Mouse (Mus musculus) intestine, embryonic 15.5 days (tissue): ENCODE data around the gene Reck. TPM values are rescaled to one million over a fixed set of nuclear protein-coding genes. Genes with fewer than 3 reads are reported as not detected.

Experiments used
- ATAC-seq: fragments of 200-750 bp; cut with Nextera tagmentation; 2 replicates; pipeline ENCODE4 v1.8.0; 2017; ENCODE audit warnings: moderate TSS enrichment, moderate library complexity
- H3K27ac ChIP-seq: fragments of 300-500 bp; sonication (generic); 2 replicates; pipeline ENCODE4 v1.5.1; 2015; ENCODE audit warnings: mild to moderate bottlenecking, inconsistent platforms
- H3K27me3 ChIP-seq: fragments of 300-500 bp; sonication (generic); replicated peaks from 2 replicates; pipeline ENCODE4 v1.6.1; 2015; ENCODE audit warnings: inconsistent platforms
- H3K36me3 ChIP-seq: fragments of 300-500 bp; sonication (generic); 2 replicates; pipeline ENCODE4 v1.6.1; 2015; ENCODE audit warnings: inconsistent platforms
- H3K4me1 ChIP-seq: fragments of 300-500 bp; sonication (generic); replicated peaks from 2 replicates; pipeline ENCODE4 v1.6.1; 2015; ENCODE audit warnings: inconsistent platforms
- H3K4me2 ChIP-seq: fragments of 300-500 bp; sonication (generic); replicated peaks from 2 replicates; pipeline ENCODE4 v1.6.1; 2015; ENCODE audit warnings: mild to moderate bottlenecking, inconsistent platforms
- H3K4me3 ChIP-seq: fragments of 300-500 bp; sonication (generic); replicated peaks from 2 replicates; pipeline ENCODE4 v1.5.1; 2015; ENCODE audit warnings: inconsistent platforms
- H3K9ac ChIP-seq: fragments of 300-500 bp; sonication (generic); 2 replicates; pipeline ENCODE4 v1.6.1; 2015; ENCODE audit warnings: inconsistent platforms
- H3K9me3 ChIP-seq: fragments of 300-500 bp; sonication (generic); 2 replicates; pipeline ENCODE4 v1.6.1; 2016; ENCODE audit warnings: inconsistent platforms
- WGBS: fragments of 180-500 bp; shearing (Covaris S2); methylation state at CpG from one replicate; pipeline ENCODE4 v1.1.7; 2015; 5-methylcytosine and 5-hydroxymethylcytosine counted together
- polyA plus RNA-seq: library from polyadenylated mRNA; unstranded; fragments of >200 nt; fragmentation: Nextera tagmentation; extraction: Ambion mirVana; gene quantifications from 2 replicates; pipeline ENCODE4 v1.2.1, GENCODE M21; 2015

Reck gene
- 16.4 and 17.0 TPM in 2 replicates for polyA plus RNA-seq

DNA sequence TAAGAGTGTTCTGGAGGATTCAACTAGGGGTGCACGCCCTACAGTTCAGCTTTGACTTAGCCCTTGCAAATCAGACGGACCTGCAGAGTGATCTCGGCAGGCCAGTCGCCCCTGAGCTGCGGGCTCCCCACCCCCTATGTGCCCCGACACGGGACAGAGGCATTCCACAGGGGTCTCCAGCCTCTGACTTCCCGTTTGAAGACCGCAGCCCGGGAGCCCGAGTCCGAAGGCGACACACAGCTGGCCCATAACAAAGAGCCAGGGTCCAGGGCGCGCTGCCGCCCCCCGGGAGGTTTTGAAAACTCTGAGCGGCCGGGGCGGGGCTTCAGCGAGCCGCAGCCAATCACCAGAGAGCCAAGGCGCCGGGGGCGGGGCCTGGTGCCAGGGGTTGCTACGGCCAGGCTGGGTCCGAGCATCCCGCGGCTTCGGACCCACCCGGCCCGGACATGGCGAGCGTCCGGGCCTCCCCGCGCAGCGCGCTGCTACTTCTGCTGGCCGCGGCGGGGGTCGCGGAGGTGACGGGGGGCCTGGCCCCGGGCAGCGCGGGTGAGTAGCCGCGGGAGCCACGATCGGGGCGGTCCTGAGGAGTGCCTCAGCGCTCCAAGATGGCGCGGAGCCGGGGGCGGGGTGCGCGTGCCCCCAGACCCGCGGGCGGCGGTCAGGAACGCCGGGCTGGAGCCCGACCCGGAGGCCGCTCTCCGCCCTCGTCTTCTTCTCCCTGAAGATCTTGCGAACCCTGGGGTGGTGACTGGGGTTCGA lies at the start of gene Reck:
Gene Reck, plus strand, starts transcription at position 371 of the 759 bp plus-strand sequence.
- Histone ChIP-seq H3K4me3 (peak within 1 kb of the TSS; percentile 96), H3K4me2 (peak within 1 kb of the TSS; percentile 93), H3K9ac (peak within 1 kb of the TSS; percentile 77), H3K27ac (peak within 1 kb of the TSS; percentile 54; the same call in 1 of the 2 replicates), H3K4me1 (peaks cover 7% of the 10 kb centered on the region; the same call in 1 of the 2 replicates), H3K36me3 (no peaks in the 10 kb centered on the region), H3K9me3 (no peaks in the 10 kb centered on the region), H3K27me3 (no peaks in the 10 kb centered on the region; the same call in 1 of the 2 replicates)
- WGBS, result 1% methylated on average over 60 of the region's 73 CpGs
- ATAC-seq, result peak; percentile 96

- H3K4me2 ChIP-seq, result no peak overlapping the region
- no peak overlapping the region for H3K4me3 ChIP-seq
- no peak overlapping the region for H3K27ac ChIP-seq
- H3K4me1 ChIP-seq, result no peaks in the 10 kb centered on the region
- no peak for ATAC-seq
- no peak overlapping the region for H3K9ac ChIP-seq
- H3K36me3 ChIP-seq, result no peaks in the 10 kb centered on the region
- no peaks in the 10 kb centered on the region for H3K9me3 ChIP-seq
- WGBS, result 86% methylated on average over 4 of the region's 4 CpGs
- H3K27me3 ChIP-seq, result no peaks in the 10 kb centered on the region
These were observed 46.5 kb upstream of the Reck start for GRCm38 (mm10) chr4:43828806-43829205.

DNA sequence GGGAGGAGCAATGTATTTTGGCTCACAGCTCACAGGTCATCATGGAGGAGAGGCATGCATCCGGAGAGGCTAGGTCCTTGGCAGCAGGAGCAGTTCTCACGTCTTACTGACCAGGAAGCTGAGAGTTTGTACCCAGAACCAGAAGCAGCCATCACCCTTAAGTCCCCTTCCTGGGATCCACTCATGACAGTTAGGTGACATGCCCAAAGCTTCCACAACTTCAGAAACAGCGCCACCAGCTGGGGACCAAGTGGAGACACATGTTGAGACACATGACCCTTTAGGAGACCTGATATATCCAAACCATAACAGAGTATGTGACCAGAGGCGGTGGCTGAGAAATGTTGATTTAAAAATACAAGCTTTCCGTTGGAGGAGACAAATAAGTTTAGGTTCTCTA lies 43.3 kb upstream of the Reck start:
- H3K27ac ChIP-seq, result no peak overlapping the region
- no peaks in the 10 kb centered on the region for H3K27me3 ChIP-seq
- no peak overlapping the region for H3K9ac ChIP-seq
- WGBS, result 69% methylated on average over 5 of the region's 5 CpGs
- no peaks in the 10 kb centered on the region for H3K9me3 ChIP-seq
- H3K4me3 ChIP-seq, result no peak overlapping the region
- no peaks in the 10 kb centered on the region for H3K36me3 ChIP-seq
- ATAC-seq, result no peak
- no peaks in the 10 kb centered on the region for H3K4me1 ChIP-seq
- no peak overlapping the region for H3K4me2 ChIP-seq

DNA sequence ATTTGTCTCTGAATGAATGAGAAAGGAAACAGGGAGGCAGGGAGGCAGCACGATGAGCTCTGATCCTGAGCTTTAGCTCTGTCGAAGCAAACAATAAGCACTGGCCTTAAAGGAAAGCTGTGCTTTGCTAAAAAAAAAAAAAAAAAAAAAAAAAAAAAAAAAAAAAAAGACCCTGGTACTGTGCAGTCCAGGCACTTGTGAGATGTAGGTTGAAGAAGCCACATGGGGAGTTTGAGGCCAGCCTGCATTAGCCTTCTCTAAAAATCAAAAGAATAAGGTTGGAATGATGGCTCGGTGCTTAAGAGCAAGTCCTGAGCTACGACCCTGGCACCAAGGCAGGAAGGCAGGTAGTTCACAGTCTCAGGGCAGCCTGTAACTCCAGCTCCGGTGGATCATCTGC lies 41.6 kb upstream of the Reck start:
- H3K4me3 ChIP-seq, result no peak overlapping the region
- no peaks in the 10 kb centered on the region for H3K4me1 ChIP-seq
- no peaks in the 10 kb centered on the region for H3K27me3 ChIP-seq
- no peak overlapping the region for H3K27ac ChIP-seq
- 65% methylated on average over 5 of the region's 5 CpGs for WGBS
- no peaks in the 10 kb centered on the region for H3K36me3 ChIP-seq
- no peak overlapping the region for H3K9ac ChIP-seq
- no peaks in the 10 kb centered on the region for H3K9me3 ChIP-seq
- H3K4me2 ChIP-seq, result no peak overlapping the region
- no peak for ATAC-seq

GRCm38 (mm10) chr4:43834749-43835148 lies 40.6 kb upstream of the Reck start:
- no peaks in the 10 kb centered on the region for H3K9me3 ChIP-seq
- H3K4me2 ChIP-seq, result no peak overlapping the region
- WGBS, result 71% methylated on average over 4 of the region's 4 CpGs
- H3K27ac ChIP-seq, result no peak overlapping the region
- no peak overlapping the region for H3K4me3 ChIP-seq
- no peaks in the 10 kb centered on the region for H3K4me1 ChIP-seq
- no peaks in the 10 kb centered on the region for H3K36me3 ChIP-seq
- no peak overlapping the region for H3K9ac ChIP-seq
- H3K27me3 ChIP-seq, result no peaks in the 10 kb centered on the region
- no peak for ATAC-seq

DNA sequence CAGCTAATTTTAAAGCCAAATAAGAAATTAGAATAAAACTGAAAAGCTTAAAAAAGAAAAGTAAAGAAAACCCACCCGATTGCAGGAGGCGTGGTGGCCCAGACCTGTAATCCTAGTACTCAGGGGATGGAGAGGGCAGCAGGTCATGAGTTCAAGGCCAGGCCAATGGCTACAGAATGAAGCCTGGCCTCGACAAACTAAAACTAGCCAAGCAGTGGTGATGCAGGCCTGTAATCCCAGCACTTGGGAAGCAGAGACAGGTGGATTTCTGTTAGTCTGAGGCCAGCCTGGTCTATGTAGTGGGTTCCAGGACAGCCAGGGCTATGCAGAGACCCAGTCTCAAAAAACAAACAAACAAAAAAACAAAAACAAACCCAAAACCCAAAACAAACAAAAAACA lies 37.0 kb upstream of the Reck start:
- 56% methylated on average over 3 of the region's 3 CpGs for WGBS

GRCm38 (mm10) chr4:43840101-43840500 lies 35.2 kb upstream of the Reck start, which contains the start of gene Olfr157:
Gene Olfr157 (minus strand): TSS chr4:43840201.
- Histone ChIP-seq H3K4me2 (no peak within 1 kb of the TSS), H3K27me3 (no peaks in the 10 kb centered on the region), H3K4me1 (no peaks in the 10 kb centered on the region), H3K36me3 (no peaks in the 10 kb centered on the region), H3K27ac (no peak within 1 kb of the TSS), H3K9ac (no peak within 1 kb of the TSS), H3K4me3 (no peak within 1 kb of the TSS), H3K9me3 (no peaks in the 10 kb centered on the region)
- 77% methylated on average over 1 of the region's 1 CpGs for WGBS
- no peak for ATAC-seq

More for the DNA sequence above, 37.0 kb upstream of the Reck start:
- Histone ChIP-seq H3K4me2 (no peak overlapping the region), H3K36me3 (no peaks in the 10 kb centered on the region), H3K27ac (no peak overlapping the region), H3K9ac (no peak overlapping the region), H3K4me3 (no peak overlapping the region), H3K4me1 (no peaks in the 10 kb centered on the region), H3K27me3 (no peaks in the 10 kb centered on the region), H3K9me3 (no peaks in the 10 kb centered on the region)
- ATAC-seq, result no peak

DNA sequence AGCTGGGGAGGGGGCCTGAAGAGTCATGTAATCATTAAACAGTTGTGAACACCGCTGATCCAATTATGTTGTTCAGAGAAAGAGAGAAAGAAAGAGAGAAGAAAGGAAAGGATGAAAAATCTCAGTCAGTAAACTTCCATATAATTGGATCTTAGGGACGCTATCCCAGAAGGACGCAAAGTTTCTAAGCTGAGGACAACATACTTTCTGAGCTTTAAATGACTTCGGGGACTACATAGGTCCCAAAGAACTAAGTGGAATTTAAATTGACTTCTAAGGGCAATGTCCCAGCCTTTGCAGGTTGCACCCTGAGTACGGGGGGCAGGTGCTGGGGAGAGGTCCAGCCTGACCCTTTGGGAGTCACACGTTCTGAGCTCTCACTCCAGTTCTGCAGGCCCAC lies 24.1 kb upstream of the Reck start, which contains the start of gene Olfr155:
Gene Olfr155, plus strand, starts transcription at position 301 of the 400 bp plus-strand sequence.
- Histone ChIP-seq H3K27me3 (no peaks in the 10 kb centered on the region), H3K9me3 (no peaks in the 10 kb centered on the region), H3K4me1 (no peaks in the 10 kb centered on the region), H3K36me3 (no peaks in the 10 kb centered on the region), H3K4me3 (no peak within 1 kb of the TSS), H3K9ac (no peak within 1 kb of the TSS), H3K27ac (no peak within 1 kb of the TSS), H3K4me2 (no peak within 1 kb of the TSS)
- WGBS, result 88% methylated on average over 6 of the region's 6 CpGs
- no peak for ATAC-seq

DNA sequence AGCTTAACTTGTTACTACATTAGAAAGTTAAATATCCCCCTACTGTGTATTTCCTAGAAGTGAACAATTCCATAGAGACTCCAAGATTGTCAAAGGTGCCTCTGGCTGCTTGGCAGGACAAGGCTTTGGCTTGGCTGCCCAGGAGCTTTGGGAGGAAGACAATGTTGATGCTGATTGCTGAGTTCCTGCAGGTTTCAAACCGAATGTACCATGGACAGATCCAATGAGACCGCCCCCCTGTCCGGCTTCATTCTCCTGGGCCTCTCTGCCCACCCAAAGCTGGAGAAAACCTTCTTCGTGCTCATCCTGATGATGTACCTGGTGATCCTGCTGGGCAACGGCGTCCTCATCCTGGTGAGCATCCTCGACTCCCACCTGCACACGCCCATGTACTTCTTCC lies 21.2 kb upstream of the Reck start:
- ATAC-seq, result no peak
- 70% methylated on average over 8 of the region's 8 CpGs for WGBS
- H3K4me3 ChIP-seq, result no peak overlapping the region
- no peak overlapping the region for H3K9ac ChIP-seq
- no peaks in the 10 kb centered on the region for H3K27me3 ChIP-seq
- H3K36me3 ChIP-seq, result no peaks in the 10 kb centered on the region
- no peaks in the 10 kb centered on the region for H3K4me1 ChIP-seq
- H3K4me2 ChIP-seq, result no peak overlapping the region
- H3K9me3 ChIP-seq, result no peaks in the 10 kb centered on the region
- H3K27ac ChIP-seq, result no peak overlapping the region

DNA sequence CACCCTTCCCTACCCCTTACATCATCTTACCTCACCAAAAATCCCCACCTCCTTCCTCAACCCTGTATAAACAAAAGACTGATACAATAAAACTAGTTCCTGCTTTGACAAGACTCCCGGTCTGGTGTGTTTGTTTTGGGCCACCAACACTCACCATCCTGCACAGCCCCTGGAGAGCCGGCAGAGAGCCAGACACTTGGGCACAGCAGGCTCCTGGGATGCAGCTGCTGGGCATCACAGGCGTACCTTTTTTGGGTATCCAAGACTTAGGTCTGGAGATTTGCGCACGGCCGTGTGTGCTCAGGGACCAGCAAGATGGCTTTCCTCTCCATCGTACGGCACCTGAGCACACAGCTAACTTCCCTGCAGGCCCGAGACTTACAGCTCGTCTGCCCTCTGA lies 15.4 kb upstream of the Reck start:
- H3K4me3 ChIP-seq, result no peak overlapping the region
- H3K4me2 ChIP-seq, result no peak overlapping the region
- H3K27me3 ChIP-seq, result no peaks in the 10 kb centered on the region
- no peaks in the 10 kb centered on the region for H3K9me3 ChIP-seq
- H3K4me1 ChIP-seq, result no peaks in the 10 kb centered on the region
- ATAC-seq, result no peak
- H3K27ac ChIP-seq, result no peak overlapping the region
- no peak overlapping the region for H3K9ac ChIP-seq
- no peaks in the 10 kb centered on the region for H3K36me3 ChIP-seq
- 73% methylated on average over 10 of the region's 10 CpGs for WGBS

GRCm38 (mm10) chr4:43860744-43861519 lies 14.4 kb upstream of the Reck start:
- Histone ChIP-seq H3K9ac (no peak overlapping the region), H3K4me1 (no peaks in the 10 kb centered on the region), H3K27me3 (no peaks in the 10 kb centered on the region), H3K4me2 (no peak overlapping the region), H3K36me3 (no peaks in the 10 kb centered on the region), H3K4me3 (no peak overlapping the region), H3K9me3 (no peaks in the 10 kb centered on the region), H3K27ac (no peak overlapping the region)
- WGBS, result 16% methylated on average over 14 of the region's 14 CpGs
- ATAC-seq, result 0 out of 2 replicates have a peak, but pooled peaks have one; percentile 28

- ATAC-seq, result no peak
- no peak overlapping the region for H3K4me2 ChIP-seq
- WGBS, result 63% methylated on average over 4 of the region's 4 CpGs
- no peaks in the 10 kb centered on the region for H3K36me3 ChIP-seq
- H3K9me3 ChIP-seq, result no peaks in the 10 kb centered on the region
- no peak overlapping the region for H3K9ac ChIP-seq
- H3K4me3 ChIP-seq, result no peak overlapping the region
- no peak overlapping the region for H3K27ac ChIP-seq
- no peaks in the 10 kb centered on the region for H3K4me1 ChIP-seq
- no peaks in the 10 kb centered on the region for H3K27me3 ChIP-seq
These were observed 12.0 kb upstream of the Reck start for GRCm38 (mm10) chr4:43863298-43863697.
